Mouse (Mus musculus) testis, adult 2 months (tissue): ENCODE results near the gene Mxi1.

Experiments used
- CTCF ChIP-seq: fragments of 200-500 bp; IDR thresholded peaks from 2 replicates; pipeline ENCODE4 v1.5.1; 2012; ENCODE audit warnings: low read depth, mild to moderate bottlenecking, inconsistent platforms, low read length, moderate library complexity; ENCODE audit not compliant: control insufficient read depth, insufficient read depth, insufficient replicate concordance
- POLR2A ChIP-seq: fragments of 200-500 bp; IDR thresholded peaks from 2 replicates; pipeline ENCODE4 v1.6.1; 2012; ENCODE audit warnings: low read depth, mild to moderate bottlenecking, inconsistent platforms, low read length, moderate library complexity; ENCODE audit not compliant: control insufficient read depth

DNA sequence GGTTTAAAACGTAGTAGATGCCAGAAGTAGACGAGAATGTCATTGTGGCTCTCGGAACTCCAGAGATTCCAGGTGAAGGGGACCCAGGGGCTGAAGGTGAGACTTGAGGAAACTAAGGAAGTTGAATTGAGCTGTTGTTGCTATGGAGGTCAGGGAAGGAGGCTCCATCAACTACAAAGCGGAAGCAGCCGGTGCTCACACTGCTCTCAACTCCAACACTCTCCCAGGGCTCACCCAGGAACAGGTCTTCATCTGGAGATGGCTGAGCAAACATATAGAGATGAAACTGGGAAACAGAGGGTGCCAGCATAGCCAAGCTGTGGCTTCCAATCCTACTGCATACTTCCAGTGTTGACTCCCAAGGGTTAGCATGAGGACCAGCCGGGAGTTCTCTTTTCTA, 6.6 kb downstream of the Mxi1 start:
- TF ChIP-seq CTCF = no peak
- TF ChIP-seq POLR2A = no peak
